Mouse (Mus musculus): ENCODE data around the gene Baiap3.

The Baiap3 gene

GRCm38 (mm10) chr17:25256140-25256754 is at the start of gene Baiap3:
Gene Baiap3 (minus strand): TSS chr17:25256364.
- peak; percentile 15 for DNase-seq

GRCm38 (mm10) chr17:25298094-25298493 is 41.9 kb upstream of the Baiap3 start, which contains the start of gene Prss34:
Gene Prss34 (plus strand): TSS chr17:25298394.
- DNase-seq = no peak

DNA sequence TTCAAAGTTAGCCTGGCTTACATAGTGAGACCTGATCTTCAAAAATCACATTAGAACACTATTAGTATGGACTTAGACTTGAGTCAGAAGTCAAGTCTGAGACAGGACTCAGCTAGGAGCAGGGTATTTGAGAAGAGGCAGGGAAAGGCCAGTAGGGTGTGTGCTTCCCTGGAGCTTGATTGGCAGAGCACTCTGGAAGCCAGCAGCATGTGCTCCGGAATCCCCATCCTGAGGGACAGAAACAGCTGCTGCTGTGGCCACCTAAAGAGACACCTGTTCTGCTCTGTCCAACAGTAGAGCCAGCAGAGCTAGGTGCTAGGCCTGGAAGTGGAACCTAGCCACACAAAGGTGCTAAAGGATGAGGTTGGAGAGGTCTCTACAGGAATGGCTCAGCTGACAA is 37.9 kb upstream of the Baiap3 start:
- no peak for DNase-seq

DNA sequence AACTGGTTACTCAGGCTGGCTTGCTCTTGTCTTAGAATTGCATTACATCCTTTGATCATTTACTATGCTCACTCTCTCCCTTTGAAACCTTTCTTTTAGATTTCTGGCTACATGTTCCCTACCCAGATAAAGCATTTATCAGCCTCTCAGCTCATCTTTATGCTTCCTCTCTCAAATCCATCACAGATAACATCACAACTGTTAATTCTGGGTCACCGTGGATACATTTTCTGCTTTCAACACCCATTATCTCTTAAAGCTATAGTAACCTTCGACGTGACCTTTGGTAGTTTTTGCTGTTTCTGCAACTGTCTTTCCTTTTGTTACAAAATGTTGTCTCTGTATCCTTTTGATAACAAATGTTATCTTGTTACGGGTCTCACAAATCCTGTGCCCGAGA is 37.3 kb upstream of the Baiap3 start:
- no peak for DNase-seq

DNA sequence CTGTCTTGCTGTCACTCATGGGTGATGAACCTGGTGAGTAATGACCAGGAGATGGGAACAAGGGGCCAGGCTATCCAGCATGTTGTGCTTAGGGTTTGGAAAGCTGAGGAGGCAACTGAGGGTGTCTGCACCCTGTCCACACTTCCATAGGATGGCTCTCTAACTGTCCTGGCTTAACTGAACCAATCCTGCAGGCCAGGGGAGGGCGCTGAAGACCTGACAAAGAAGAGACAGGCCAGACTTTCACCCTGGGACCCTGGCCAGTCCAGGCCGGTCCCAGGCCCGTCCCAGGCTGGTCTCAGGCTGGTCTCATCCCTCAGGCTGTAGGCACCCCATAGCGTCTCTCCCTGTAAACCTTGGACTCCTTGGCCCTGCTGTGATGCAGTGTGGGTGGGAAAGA is 34.2 kb upstream of the Baiap3 start:
- DNase-seq = no peak

DNA sequence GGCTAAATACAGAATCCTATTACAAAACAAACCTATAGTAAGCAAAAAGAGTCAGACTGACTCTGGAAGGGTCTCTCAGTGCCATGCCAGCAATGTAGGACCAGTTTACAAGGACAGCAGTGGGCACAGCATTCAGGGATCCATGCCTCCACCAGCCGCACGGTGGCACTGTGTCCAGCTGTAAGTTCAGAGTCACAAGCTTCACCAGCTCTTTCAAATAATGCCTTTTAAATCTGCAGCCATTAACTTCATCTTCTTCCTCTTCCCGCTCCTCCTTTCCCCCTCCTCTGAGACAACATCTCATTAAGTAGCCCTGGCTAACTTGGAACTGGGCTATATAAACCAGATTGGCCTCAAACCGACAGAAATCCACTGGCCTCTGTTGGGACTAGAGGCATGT is 32.7 kb upstream of the Baiap3 start:
- peak; percentile 49 for DNase-seq

DNA sequence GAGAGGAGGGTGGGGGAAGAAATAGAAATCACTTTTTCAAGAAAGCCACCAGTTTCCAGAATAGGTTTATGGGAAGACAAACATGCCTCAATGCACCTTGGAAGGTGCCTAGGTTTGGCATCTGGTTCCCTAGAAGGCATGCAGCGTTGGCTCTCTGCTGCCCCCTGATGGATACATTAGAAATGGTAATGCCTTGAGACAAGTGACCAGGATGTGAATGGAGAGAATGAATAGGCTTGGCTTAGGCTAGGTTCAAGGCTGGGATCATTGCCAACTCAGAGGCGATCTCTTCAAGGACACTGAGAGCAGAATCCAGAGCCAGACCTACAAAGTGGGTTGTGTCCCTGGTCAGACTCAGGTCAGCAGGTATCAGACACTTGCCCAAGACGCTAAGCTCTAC is 28.9 kb upstream of the Baiap3 start:
- peak; percentile 81 for DNase-seq

- peak; percentile 71 for DNase-seq
Measured at GRCm38 (mm10) chr17:25282133-25282532, 26.0 kb upstream of the Baiap3 start.

GRCm38 (mm10) chr17:25275833-25276232 is 19.7 kb upstream of the Baiap3 start:
- DNase-seq = no peak

DNA sequence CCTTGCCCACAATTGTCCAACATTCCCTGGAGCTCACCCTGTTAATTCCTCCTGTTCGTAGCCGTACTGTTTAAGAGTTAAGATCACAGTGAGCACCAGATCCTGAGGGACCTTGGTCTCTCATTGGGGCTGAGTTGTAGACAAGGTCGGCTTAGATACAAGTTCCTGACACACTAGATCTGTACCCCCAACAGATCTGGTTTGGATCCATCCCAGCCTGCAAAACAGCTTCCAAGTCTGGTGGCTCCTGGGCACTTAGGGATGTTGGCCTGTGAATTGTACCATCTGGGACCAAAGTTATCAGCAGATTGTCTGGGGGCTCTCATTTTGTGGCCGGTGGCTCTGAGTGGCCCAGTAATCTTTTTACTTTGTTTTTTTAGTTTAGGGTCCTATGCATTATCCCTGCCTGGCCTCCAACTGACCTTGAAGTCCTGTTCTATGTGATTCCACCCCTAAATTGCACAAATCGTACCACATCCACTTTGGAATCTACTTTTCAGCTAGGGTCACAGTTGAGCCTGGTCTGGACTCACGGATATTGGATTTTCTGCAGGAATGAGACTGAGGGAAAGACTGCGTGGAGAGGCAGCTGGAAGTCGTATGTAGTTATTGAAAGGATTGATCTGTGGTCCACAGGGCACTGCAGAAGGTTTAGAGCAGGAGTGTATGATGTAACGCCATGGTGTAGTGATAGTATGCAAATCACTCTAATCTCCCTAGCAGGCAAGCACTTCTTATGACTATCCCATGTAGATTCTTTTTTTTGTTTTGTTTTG is 18.6 kb upstream of the Baiap3 start, which contains the start of gene Ube2i:
TSS of gene Ube2i (minus strand) at position 52 of the 776 bp plus-strand sequence.
- DNase-seq = no peak

DNA sequence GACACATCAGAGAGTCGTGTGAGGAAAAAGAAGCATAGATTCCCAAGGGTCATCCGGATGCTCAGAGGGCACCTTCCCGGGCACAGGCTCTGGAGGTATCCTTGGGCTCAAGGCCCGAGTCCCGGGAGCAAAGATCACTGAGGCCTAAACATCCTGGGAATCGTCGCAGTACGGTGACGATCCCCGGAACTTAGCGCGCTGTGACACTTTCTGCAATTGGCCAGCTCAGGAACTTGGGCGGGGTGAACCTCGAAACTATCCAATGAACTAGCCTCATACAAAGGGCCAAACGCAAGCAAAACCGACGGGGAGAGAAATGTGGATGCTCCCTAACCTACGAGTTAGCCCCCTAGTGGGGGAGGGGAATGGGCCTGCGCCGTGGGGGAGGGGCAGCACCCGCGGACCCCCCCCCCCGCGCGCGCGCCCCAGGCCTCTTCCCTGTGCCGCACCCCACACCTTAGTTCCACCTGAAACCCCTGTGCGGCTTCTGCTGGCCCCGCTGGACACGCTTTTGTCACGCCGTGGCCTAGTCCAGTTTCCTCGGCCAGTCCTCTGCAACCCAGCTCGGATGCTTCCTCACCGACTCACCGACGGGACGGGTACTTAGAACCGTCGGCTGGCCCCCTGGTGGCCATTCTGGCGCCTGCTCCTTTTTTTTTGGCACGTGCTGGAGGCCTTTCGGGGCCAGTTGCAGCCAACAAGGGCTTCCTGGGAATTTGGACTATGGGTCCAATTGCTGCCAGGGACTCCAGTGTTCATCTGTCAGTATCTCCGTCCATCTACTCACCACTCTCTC is 17.7 kb upstream of the Baiap3 start:
- DNase-seq = peak; percentile 94

- DNase-seq = peak; percentile 88
Measured at GRCm38 (mm10) chr17:25272951-25273705, 17.0 kb upstream of the Baiap3 start.

- DNase-seq = peak; percentile 23
Measured at GRCm38 (mm10) chr17:25272326-25272725, 16.2 kb upstream of the Baiap3 start.

- DNase-seq = no peak
Measured at GRCm38 (mm10) chr17:25270795-25271335, 14.7 kb upstream of the Baiap3 start.

DNA sequence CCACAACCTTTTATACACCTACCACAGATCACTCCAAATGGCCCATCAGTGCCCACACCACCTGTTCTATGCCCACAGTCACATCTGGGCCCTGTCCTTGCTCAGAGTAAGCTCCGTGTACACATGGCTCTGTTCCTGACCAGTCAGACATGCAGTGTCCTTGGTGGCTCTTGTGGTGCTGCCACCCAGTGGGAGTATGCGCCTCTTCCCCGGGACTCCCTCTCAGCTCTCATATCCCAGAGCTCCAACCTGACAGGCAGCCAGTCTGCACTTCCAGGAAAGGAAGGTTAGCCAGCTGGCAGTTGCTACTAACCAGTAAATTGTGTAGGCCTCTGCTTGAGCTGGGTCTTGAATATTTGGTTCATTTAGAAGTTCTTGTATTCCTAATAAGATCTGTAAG is 8.3 kb upstream of the Baiap3 start:
- no peak for DNase-seq

GRCm38 (mm10) chr17:25257804-25258261 is 1.7 kb upstream of the Baiap3 start:
- no peak for DNase-seq

- no peak for DNase-seq
Measured at GRCm38 (mm10) chr17:25255110-25255509, 1.1 kb downstream of the Baiap3 start.

GRCm38 (mm10) chr17:25253760-25254159 is 2.4 kb downstream of the Baiap3 start:
- DNase-seq = no peak

- no peak for DNase-seq
Measured at GRCm38 (mm10) chr17:25252643-25253042, 3.5 kb downstream of the Baiap3 start.

GRCm38 (mm10) chr17:25250181-25250835 is 5.9 kb downstream of the Baiap3 start:
- no peak for DNase-seq

- no peak for DNase-seq
Measured at GRCm38 (mm10) chr17:25248033-25248750, 8.0 kb downstream of the Baiap3 start.
